Mouse (Mus musculus) heart, postnatal 36 days (tissue): ENCODE measurements around the gene Myt1. TPM values are rescaled to one million over a fixed set of nuclear protein-coding genes. Genes with fewer than 3 reads are reported as not detected.
"Not testable (repeated sequence)": the region's sequence is repeated elsewhere in the genome, so short reads cannot be mapped to it uniquely, and the experiment has no call there.

Experiments used
- DNase-seq, 2 experiments: peaks; one replicate each; pipeline ENCODE4 v3.0.0; 2021 to 2022
- intact Hi-C: fragments of 180-260 bp; cut with DNase I; formaldehyde crosslinking; loops from one replicate; pipeline ENCODE4 v1.15.1; 2025
- total RNA-seq, 2 experiments: library from RNA; stranded (reverse); gene quantifications; 2 replicates each; pipeline ENCODE4 v1.2.3; 2021

Gene Myt1
- total RNA-seq, 2 experiments from 2014 or later, result not detected

DNA sequence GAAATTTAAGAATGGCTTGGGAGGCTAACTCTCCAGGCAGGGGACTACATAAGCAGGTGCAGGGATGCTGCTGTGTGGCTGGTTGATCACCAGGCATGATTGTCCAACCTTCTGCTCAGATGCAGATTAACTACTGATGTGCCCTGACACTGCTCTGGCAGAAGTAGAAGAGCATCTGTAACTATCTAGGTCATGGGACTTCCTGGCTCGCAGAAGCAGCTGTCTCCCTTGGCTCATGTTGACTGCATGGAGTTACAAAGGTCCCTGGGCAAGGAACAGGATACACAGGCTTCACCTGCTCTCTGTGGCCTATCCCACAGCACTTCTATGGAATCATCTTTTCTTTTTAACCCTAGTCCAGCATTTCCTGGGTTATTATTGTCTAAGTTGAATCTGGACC is 12.7 kb downstream of the Myt1 start:
- intact Hi-C loops, result loop anchor here (5.0 kb wide), 1 partner anchor 92 kb away; no protein-coding TSS in a partner anchor
- DNase-seq, result no peak

- intact Hi-C loops, result loop anchor here (5.0 kb wide), 1 partner anchor 90 kb away; no protein-coding TSS in a partner anchor
- DNase-seq, result peak in 1 of 2 experiments; percentile 6
Measured at GRCm38 (mm10) chr2:181777715-181778114, 14.6 kb downstream of the Myt1 start.

DNA sequence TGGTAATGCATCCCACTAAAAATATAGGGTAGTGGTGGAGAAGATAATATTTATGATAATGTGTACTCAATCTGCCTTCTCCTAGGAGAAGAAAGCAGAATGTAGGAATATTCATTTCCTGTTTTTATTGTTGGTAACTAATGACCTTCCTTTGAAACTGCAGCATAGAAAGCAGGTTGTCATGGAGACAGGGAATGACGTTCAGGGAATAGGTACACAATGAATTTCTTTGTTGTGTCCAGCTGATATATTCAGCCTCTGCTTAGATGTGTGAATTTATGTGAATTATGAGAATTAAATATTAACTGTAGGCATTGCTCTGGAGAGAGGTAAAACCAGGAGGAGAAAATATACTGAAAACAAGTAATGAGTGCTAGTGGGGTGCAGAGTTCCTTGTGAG is 18.3 kb downstream of the Myt1 start:
- DNase-seq, result no peak
- intact Hi-C loops, result no loop called here

- intact Hi-C loops, result no loop called here
- no peak for DNase-seq
Measured at GRCm38 (mm10) chr2:181787852-181788251, 24.7 kb downstream of the Myt1 start.

DNA sequence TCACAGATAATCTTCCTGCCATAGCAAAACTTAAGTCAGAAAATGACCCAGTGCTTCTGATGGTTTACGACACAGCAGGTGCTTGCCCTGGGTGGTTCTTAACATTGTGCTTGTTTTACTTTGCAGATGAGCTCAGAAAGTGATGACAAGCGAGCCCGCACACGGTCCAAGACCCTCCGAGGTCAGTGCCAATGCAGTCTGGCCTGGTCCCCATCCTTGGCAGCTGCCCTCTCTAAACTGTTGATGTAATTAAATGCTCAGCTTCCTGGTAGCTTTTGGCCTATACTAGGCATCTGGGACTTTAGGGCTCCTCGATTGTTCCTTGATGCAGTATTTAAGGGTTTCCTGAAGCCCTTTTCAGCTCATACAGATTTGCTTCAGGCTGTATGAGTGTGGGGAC is 26.3 kb downstream of the Myt1 start:
- DNase-seq, result no peak
- intact Hi-C loops, result no loop called here

DNA sequence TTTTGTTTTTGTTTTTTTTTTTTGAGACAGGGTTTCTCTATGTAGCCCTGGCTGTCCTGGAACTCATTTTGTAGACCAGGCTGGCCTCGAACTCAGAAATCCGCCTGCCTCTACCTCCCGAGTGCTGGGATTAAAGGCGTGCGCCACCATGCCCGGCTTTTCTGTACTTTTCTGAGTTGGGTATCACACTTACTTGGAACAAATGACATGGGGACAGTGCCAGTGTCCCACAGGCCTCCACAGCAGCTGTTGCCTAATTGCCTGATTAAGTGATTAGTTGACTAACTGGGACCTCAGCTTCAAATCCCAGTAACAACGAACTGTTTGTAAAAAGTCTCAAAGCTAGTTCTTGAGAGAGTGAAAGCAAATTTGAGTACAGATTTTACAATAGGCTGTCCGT is 30.1 kb downstream of the Myt1 start:
- DNase-seq, intact Hi-C loops: not testable (repeated sequence)

DNA sequence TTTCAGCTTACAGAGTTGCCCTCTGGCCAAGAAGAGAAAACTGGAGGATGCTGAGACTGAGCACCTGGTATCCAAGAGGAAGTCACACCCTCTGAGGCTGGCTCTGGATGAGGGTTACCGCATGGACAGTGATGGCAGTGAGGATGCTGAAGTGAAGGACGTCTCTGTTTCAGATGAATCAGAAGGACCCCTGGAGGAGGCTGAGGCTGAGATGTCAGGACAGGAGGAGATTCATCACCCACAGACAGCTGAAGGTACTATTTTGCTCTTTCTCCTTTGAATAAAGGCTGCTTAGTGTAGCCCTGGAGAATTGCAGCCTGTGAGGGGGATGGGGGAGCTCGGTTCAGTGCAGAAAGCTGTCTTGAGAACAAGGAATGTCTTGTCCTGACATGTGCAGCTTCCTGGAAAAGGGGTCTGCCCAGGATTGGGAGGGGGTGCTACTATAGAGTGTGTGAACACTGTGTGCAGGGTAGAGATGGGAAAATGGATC is 32.6 kb downstream of the Myt1 start:
- no peak for DNase-seq
- intact Hi-C loops, result no loop called here

- no peak for DNase-seq
- intact Hi-C loops, result no loop called here
Measured at GRCm38 (mm10) chr2:181797672-181798071, 34.5 kb downstream of the Myt1 start.

DNA sequence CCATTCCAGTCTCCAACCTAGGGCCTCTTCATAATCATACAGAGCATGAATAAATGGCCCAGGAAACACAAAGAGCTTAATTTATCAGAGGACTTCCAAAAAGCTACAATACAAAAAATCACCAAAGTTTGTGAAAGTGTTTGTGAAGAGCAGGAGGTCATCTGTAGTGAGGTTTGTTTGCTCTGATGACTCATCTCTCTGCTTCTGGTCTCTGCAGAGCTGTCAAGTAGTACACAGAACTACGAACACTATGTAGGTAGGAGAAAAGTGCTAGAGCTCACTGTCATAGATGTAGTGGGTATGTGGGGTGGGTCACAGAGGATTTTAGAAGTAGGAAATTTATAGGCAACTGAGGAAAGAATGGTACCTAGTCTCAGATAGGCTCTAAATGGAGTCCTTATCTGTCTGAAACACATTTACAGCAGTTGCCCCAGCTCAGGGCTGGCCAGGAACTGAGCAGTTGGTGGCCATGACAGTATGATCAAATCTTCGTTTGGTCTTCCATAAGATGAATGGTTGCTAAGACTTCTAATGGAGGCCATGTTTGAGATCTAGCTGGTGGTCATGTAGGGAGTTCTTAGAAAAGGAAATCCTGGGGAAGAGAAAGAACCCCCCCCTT is 66.0 kb downstream of the Myt1 start:
- intact Hi-C loops, result no loop called here
- no peak for DNase-seq

DNA sequence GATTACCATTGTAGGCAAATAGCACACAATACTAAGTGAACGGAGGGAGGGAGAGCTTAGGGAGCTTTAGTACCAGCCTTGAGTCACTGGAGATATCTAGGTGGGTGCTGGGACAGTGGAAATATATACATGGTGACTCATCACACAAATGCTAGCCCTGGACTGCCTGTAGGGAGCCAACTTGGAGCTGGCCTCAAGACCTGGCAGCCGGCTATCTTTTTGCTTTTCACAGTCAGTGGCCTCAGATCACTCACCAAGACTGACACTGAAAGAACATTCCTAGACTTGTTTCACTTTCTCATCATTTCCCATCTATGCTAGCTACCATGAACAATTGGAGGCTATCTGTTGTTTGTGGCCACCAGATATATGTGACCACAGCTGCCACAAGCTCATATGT is 69.6 kb downstream of the Myt1 start:
- no peak for DNase-seq

DNA sequence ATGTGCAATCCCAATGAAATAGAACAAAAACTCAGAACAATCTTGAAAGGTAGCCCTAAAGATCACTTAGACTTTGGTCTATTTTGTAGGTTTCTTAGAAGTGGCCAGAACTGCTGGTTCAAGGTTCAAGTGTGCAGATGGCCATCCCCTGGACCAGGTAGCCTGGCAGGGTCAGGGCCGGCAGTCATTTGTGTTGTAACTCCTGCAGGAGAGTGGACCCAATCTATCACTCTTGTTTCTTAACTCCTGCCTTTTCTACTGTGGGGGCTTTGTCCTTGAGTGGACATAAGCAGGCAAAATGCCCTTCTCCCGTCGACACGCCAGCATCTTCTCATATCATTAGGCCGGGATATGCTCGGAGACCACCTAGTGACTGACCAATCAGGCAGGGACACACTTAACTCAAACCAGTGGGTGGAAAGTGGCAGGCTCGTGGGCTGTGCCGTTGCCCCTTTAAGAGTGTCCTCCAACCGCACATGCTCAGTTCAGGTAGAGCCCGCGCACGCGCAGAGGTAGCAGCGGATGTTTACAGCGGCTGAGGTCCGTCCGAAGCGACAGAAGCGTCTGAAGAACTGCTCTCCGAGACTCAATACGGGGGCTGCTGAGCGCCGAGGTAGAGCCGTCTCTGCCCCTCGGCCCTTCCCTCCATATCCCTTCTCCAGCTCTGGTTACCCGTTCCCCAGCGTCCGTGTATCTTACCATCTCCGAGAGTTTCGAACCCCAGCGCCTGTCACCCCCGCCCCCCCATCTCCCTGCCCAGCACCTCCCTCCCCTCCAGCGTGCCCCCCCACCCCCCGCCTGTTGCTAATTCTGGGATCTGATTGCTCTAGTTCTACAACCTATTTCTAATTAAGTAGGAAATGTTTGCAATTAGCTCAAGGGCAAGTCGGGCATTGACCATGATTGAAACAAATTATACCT is 74.5 kb downstream of the Myt1 start, which contains the start of gene Pcmtd2:
Gene Pcmtd2, plus strand, starts transcription at position 483 of the 921 bp plus-strand sequence.
- peak; percentile 94 for DNase-seq
- intact Hi-C loops, result loop anchor here (2.0 kb wide), 1 partner anchor 27 kb away; the partner anchor contains the start of gene Polr3k

More for the DNA sequence above, 69.6 kb downstream of the Myt1 start:
- intact Hi-C loops, result no loop called here

DNA sequence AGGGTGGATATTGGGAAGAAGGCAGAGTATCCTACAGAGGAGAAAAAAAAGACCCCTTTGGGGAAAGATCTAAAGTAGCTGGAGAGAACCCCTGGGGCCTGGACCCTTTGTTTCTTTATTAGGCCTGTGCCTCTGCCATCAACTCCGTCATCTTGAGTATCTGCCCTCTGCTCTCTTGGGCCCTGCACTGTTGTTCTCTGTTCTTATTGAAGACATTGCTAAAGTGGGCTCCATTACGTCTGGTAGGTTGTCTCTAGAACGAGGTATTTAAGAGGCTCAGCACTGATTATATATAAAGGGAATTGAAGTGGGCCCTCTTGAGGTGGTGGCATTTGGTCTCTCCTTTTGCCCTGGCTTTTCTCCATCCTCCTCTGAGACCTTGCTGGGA is 75.2 kb downstream of the Myt1 start:
- intact Hi-C loops, result loop anchor here (2.0 kb wide), 1 partner anchor 27 kb away; the partner anchor contains the start of gene Polr3k
- peak; percentile 10 to 31 for DNase-seq

DNA sequence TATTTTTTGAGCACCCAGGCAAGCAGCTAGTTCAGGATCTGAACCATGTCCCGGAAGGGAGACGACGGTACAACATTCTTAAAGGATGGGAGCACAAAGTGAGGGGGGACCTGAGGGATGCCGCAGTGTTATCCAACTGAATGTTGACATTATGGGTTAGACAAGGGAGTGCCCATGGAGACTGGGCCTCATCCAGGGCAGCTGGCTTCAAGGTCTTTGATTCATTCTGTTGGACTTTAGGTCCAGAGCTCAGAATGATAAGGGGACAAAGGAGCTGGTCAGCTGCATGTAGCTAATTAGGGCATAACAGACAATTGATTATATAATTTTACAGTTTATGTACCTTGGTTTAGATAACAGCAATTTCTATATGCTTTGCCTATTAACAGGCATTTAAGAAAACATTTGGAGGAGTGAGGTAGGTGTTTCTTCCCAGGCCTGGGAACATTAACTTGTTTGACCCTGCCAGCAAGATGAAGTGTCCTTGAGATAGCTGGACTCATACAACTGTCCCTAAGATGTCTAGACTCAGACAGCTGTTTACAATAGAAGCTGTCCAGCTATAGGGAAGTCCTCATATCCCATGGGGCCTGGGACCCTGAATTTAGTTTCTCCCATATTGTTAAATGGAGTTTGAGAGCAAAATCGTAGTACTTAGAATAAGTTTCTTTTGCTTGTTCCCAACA is 82.7 kb downstream of the Myt1 start:
- intact Hi-C loops, result no loop called here
- no peak for DNase-seq

- intact Hi-C loops, result loop anchor here (2.0 to 10.0 kb wide), 2 partner anchors 25 to 219 kb away; no protein-coding TSS in a partner anchor
- peak; percentile 86 to 87 for DNase-seq
Measured at GRCm38 (mm10) chr2:181863791-181864535, 100.8 kb downstream of the Myt1 start, which contains the start of gene Polr3k. TSS of gene Polr3k (plus strand) at chr2:181864337.

DNA sequence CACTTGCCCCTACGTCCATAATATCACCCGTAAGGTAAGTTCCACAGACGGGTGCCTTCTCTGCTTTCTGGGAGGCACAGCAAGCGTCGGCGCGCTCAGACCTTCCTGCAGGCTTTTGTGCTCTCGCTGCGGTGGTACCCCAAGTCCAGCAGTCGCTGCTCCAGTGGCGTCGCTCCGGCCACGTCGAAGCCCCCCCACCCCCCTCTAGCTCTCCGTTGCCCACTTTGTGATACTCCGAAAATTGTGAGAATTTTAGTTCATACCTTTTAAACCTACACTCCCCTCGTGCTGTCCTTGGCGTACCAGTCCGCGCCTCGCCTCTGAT is 101.4 kb downstream of the Myt1 start:
- no peak for DNase-seq
- intact Hi-C loops, result loop anchor here (2.0 to 10.0 kb wide), 2 partner anchors 26 to 220 kb away; no protein-coding TSS in a partner anchor

DNA sequence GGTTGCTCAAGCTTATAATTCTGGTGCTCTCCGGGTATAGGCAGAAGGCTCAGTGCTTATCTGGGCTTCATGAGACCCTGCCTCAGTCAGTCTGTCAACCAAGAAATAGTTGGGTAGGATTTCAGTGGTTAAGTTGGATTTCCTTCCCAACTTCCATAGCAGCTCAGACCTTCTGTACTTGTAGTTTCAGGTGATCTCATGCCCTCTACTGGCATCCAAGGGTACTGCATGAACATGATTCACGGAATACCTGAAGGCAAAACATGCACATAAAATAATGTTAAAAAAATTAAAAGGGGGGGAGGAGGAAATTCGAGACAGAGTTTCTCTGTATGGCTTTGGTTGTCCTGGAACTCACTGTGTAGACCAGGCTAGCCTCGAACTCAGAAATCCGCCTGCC is 103.8 kb downstream of the Myt1 start:
- peak; percentile 67 to 73 for DNase-seq
- intact Hi-C loops, result loop anchor here (1.0 to 10.0 kb wide), 3 partner anchors 90 to 222 kb away; no protein-coding TSS in a partner anchor

DNA sequence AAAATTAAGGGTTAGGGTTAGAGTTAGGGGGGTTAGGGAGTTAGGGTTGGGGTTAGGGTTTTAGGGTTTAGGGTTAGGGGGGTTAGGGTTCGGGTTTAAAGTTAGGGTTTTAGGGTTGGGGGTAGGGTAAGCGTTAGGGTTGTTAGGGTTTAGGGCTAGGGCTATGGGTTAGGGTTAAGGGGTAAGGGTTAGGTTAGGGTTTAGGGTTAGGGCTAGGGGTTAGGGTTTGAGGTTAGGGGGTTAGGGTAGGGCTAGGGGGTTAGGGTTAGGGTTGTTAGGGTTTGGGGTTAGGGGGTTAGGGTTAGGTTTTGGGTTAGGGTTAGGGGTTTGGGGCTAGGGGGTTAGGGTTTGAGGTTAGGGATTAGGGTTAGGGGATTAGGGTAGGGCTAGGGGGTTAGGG is 107.9 kb downstream of the Myt1 start:
- DNase-seq, result no peak
- intact Hi-C loops, result no loop called here
